Mouse (Mus musculus) erythroblast, adult 5-6 weeks (primary cell): ENCODE data around the gene Pafah1b2. TPM values are rescaled to one million over a fixed set of nuclear protein-coding genes. Genes with fewer than 3 reads are reported as not detected.

Experiments
- total RNA-seq, 2 experiments: library from RNA; stranded (forward) in 1 of 2; stranded (reverse) in 1 of 2; fragments of 150-400 nt in 1 of 2; fragments of 200-764, 138-1000 nt in 1 of 2; gene quantifications; 2 replicates each; pipeline versions ENCODE4 v1.2.3 to v1.2.4; 2015 to 2017; ENCODE audit warnings: low replicate concordance in 2 of 2

The Pafah1b2 gene
- total RNA-seq, 2 experiments from 2014 or later, result 14.2 to 35.8 TPM

Other genes with a start within 250 kb of the Pafah1b2 start
- gene Cep164, start 184.0 kb downstream of the Pafah1b2 start, total RNA-seq (2015; ENCODE audit: low replicate concordance), result 27.3 and 34.7 TPM in 2 replicates
- gene Cep164, start 184.0 kb downstream of the Pafah1b2 start, total RNA-seq (2017; ENCODE audit: low replicate concordance), result 52.8 and 68.6 TPM in 2 replicates
- gene Bace1, start 174.1 kb downstream of the Pafah1b2 start, total RNA-seq (2015; ENCODE audit: low replicate concordance), result 1.0 and 25.7 TPM in 2 replicates
- 2.5 and 14.2 TPM in 2 replicates for gene Bace1, start 174.1 kb downstream of the Pafah1b2 start, total RNA-seq (2017; ENCODE audit: low replicate concordance)
- 5.9 and 9.6 TPM in 2 replicates for gene Pcsk7, start 106.2 kb downstream of the Pafah1b2 start, total RNA-seq (2015; ENCODE audit: low replicate concordance)
- 8.6 and 11.8 TPM in 2 replicates for gene Pcsk7, start 106.2 kb downstream of the Pafah1b2 start, total RNA-seq (2017; ENCODE audit: low replicate concordance)
- 7.3 and 17.3 TPM in 2 replicates for gene Rnf214, start 105.8 kb downstream of the Pafah1b2 start, total RNA-seq (2015; ENCODE audit: low replicate concordance)
- gene Rnf214, start 105.8 kb downstream of the Pafah1b2 start, total RNA-seq (2017; ENCODE audit: low replicate concordance), result 17.3 and 22.4 TPM in 2 replicates
- 1.5 TPM in 1 of 2 replicates, not detected in the other for gene Tagln, start 76.6 kb downstream of the Pafah1b2 start, total RNA-seq (2015; ENCODE audit: low replicate concordance)
- gene Tagln, start 76.6 kb downstream of the Pafah1b2 start, total RNA-seq (2017; ENCODE audit: low replicate concordance), result 3.1 TPM in 1 of 2 replicates, not detected in the other
- gene Sidt2, start 57.4 kb downstream of the Pafah1b2 start, total RNA-seq (2015; ENCODE audit: low replicate concordance), result 57.8 and 62.9 TPM in 2 replicates
- 111 and 174 TPM in 2 replicates for gene Sidt2, start 57.4 kb downstream of the Pafah1b2 start, total RNA-seq (2017; ENCODE audit: low replicate concordance)
- 7.9 and 9.4 TPM in 2 replicates for gene Sik3, start 130 bp upstream of the Pafah1b2 start, total RNA-seq (2015; ENCODE audit: low replicate concordance)
- gene Sik3, start 130 bp upstream of the Pafah1b2 start, total RNA-seq (2017; ENCODE audit: low replicate concordance), result 2.5 and 4.5 TPM in 2 replicates
- not detected in 2 replicates for gene Apoa1, start 215.9 kb upstream of the Pafah1b2 start, total RNA-seq (2015; ENCODE audit: low replicate concordance)
- not detected in 2 replicates for gene Apoa1, start 215.9 kb upstream of the Pafah1b2 start, total RNA-seq (2017; ENCODE audit: low replicate concordance)
- gene Apoc3, start 222.9 kb upstream of the Pafah1b2 start, total RNA-seq (2015; ENCODE audit: low replicate concordance), result not detected in 2 replicates
- not detected in 2 replicates for gene Apoc3, start 222.9 kb upstream of the Pafah1b2 start, total RNA-seq (2017; ENCODE audit: low replicate concordance)
- not detected in 2 replicates for gene Apoa4, start 228.0 kb upstream of the Pafah1b2 start, total RNA-seq (2015; ENCODE audit: low replicate concordance)
- gene Apoa4, start 228.0 kb upstream of the Pafah1b2 start, total RNA-seq (2017; ENCODE audit: low replicate concordance), result not detected in 2 replicates